Mouse (Mus musculus) intestine, embryonic 16.5 days (tissue): ENCODE measurements around the gene P4ha1. TPM values are rescaled to one million over a fixed set of nuclear protein-coding genes. Genes with fewer than 3 reads are reported as not detected.
"Not testable (repeated sequence)": the region's sequence is repeated elsewhere in the genome, so short reads cannot be mapped to it uniquely, and the experiment has no call there.

Source experiments
- ATAC-seq: fragments of 200-750 bp; cut with Nextera tagmentation; 2 replicates; pipeline ENCODE4 v1.8.0; 2017; ENCODE audit warnings: moderate TSS enrichment, moderate library complexity
- H3K27ac ChIP-seq: fragments of 300-500 bp; sonication (generic); 2 replicates; pipeline ENCODE4 v1.5.1; 2014; ENCODE audit warnings: mild to moderate bottlenecking, low read length
- H3K27me3 ChIP-seq: fragments of 300-500 bp; sonication (generic); replicated peaks from 2 replicates; pipeline ENCODE4 v1.6.1; 2014; ENCODE audit warnings: low read length, control low read depth, mixed read lengths; ENCODE audit not compliant: control insufficient read depth, insufficient read depth
- H3K36me3 ChIP-seq: fragments of 300-500 bp; sonication (generic); 2 replicates; pipeline ENCODE4 v1.6.1; 2014; ENCODE audit warnings: low read length, control low read depth; ENCODE audit not compliant: control insufficient read depth, insufficient read depth
- H3K4me1 ChIP-seq: fragments of 300-500 bp; sonication (generic); 2 replicates; pipeline ENCODE4 v1.6.1; 2014; ENCODE audit warnings: low read length, control low read depth, mixed read lengths; ENCODE audit not compliant: control insufficient read depth, insufficient read depth
- H3K4me2 ChIP-seq: fragments of 300-500 bp; sonication (generic); 2 replicates; pipeline ENCODE4 v1.6.1; 2014; ENCODE audit warnings: low read depth, low read length, control low read depth
- H3K4me3 ChIP-seq: fragments of 300-500 bp; sonication (generic); 2 replicates; pipeline ENCODE4 v1.5.1; 2014; ENCODE audit warnings: mild to moderate bottlenecking, low read length
- H3K9ac ChIP-seq: fragments of 300-500 bp; sonication (generic); 2 replicates; pipeline ENCODE4 v1.6.1; 2014; ENCODE audit warnings: low read depth, low read length
- H3K9me3 ChIP-seq: fragments of 300-500 bp; sonication (generic); 2 replicates; pipeline ENCODE4 v1.6.1; 2016; ENCODE audit warnings: low read length, control low read depth; ENCODE audit not compliant: control insufficient read depth
- WGBS: fragments of 180-500 bp; shearing (Covaris S2); extraction: QIAGEN DNeasy Blood & Tissue Kit; methylation state at CpG from one replicate; pipeline ENCODE4 v1.1.7; 2014; 5-methylcytosine and 5-hydroxymethylcytosine counted together
- polyA plus RNA-seq: library from polyadenylated mRNA; unstranded; fragments of >200 nt; fragmentation: Nextera tagmentation; extraction: Ambion mirVana; gene quantifications from 2 replicates; pipeline ENCODE4 v1.2.1, GENCODE M21; 2015

P4ha1 gene
- polyA plus RNA-seq, 1 experiment from 2014 or later, result 69.4 TPM

DNA sequence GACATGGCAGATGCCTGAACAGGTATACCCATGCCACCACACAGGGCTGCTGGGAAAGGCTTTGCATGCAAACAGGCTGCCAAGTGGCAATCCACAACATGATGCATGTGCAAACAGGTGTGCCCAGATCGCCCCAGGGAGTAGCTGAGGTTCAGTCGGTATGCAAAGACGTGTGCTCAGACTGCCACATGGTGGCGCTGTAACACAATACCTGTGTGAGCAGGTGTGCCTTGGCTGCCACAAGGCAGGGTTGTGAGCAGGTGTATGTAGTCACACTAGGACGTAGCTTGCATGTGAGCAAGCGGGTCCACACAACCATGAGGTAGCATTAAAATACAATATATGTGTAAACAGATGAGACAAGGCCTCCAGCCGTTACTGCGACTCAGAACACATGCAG is 34.0 kb upstream of the P4ha1 start:
- no peak overlapping the region for H3K9ac ChIP-seq
- WGBS, result 53% methylated on average over 8 of the region's 8 CpGs
- no peak for ATAC-seq

DNA sequence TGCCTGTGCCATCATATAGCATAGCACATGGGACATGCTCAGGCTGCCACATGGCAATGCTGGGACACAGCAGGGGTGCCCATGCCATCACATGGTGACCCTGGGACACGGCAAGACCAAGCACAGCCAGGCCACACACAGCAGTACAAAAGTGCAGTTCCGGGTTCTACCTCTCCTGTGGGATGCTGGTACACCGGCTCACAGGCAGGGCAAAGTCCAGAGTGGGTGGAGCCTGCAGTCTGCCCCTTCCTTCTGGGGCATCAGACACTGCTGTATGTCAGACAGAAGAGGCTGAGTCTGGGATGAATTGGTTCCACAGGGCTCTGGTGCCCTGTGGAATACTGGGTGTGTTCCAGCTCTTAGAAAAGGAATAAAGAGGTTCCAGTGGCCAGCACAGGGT is 31.6 kb upstream of the P4ha1 start:
- no peak overlapping the region for H3K4me3 ChIP-seq
- H3K27me3 ChIP-seq, result no peaks in the 10 kb centered on the region
- H3K27ac ChIP-seq, result no peak overlapping the region
- no peak overlapping the region for H3K4me2 ChIP-seq
- H3K36me3 ChIP-seq, result no peaks in the 10 kb centered on the region
- peak; percentile 76 for ATAC-seq
- peaks cover 10% of the 10 kb centered on the region for H3K4me1 ChIP-seq
- H3K9ac ChIP-seq, result 0 out of 2 replicates have a peak overlapping the region, but pooled peaks have one; percentile 26
- 32% methylated on average over 3 of the region's 3 CpGs for WGBS
- no peaks in the 10 kb centered on the region for H3K9me3 ChIP-seq

More for the DNA sequence above, 34.0 kb upstream of the P4ha1 start:
- H3K9me3 ChIP-seq, result no peaks in the 10 kb centered on the region
- no peak overlapping the region for H3K4me3 ChIP-seq
- no peaks in the 10 kb centered on the region for H3K36me3 ChIP-seq
- no peaks in the 10 kb centered on the region for H3K27me3 ChIP-seq
- no peak overlapping the region for H3K27ac ChIP-seq
- H3K4me2 ChIP-seq, result no peak overlapping the region
- H3K4me1 ChIP-seq, result peaks cover 10% of the 10 kb centered on the region

DNA sequence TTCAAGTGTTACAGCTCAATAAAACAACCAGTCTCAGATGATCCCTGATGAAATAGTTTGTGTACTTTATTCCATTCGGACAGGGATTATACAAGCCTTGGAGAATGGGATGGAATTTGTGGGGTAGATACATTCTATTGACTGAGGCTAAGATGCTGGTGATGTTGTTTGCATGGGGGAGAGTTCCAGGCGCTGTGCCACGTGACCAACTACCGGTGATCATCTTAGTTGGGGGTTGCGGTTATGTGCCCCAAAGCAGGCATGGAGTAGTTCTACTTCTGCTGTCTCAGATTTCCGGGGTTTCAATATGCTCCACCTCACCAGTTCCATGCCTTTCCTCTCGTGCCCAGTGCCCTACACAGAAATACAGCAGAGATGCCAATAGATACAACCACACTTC is 31.0 kb upstream of the P4ha1 start:
- H3K4me1 ChIP-seq, result peaks cover 10% of the 10 kb centered on the region
- H3K4me2 ChIP-seq, result no peak overlapping the region
- no peak for ATAC-seq
- H3K9me3 ChIP-seq, result no peaks in the 10 kb centered on the region
- H3K4me3 ChIP-seq, result no peak overlapping the region
- H3K27me3 ChIP-seq, result no peaks in the 10 kb centered on the region
- 83% methylated on average over 7 of the region's 7 CpGs for WGBS
- no peak overlapping the region for H3K9ac ChIP-seq
- no peaks in the 10 kb centered on the region for H3K36me3 ChIP-seq
- H3K27ac ChIP-seq, result no peak overlapping the region

DNA sequence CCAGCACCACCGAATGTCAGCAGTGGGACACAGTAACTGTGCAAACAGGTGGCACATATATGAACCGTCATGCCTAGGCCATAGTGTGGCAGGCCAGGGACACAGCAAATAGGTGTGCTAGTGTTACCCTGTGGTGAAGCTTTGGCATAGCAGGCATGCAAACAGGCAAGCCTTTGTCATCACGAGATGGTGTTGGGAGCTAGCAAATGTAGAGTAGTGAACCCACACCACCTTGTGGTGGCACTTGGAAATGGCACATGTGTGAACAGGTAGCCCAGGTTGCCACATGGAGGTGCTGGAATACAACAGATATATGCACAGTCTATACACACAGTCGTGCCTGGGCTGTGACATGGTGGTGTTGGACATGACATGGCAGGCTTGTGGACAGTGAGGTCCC is 30.5 kb upstream of the P4ha1 start:
- 29% methylated on average over 4 of the region's 4 CpGs for WGBS
- Histone ChIP-seq H3K4me1 (peaks cover 10% of the 10 kb centered on the region), H3K27ac (no peak overlapping the region), H3K9me3 (no peaks in the 10 kb centered on the region), H3K4me2 (no peak overlapping the region), H3K36me3 (no peaks in the 10 kb centered on the region), H3K27me3 (no peaks in the 10 kb centered on the region), H3K9ac (no peak overlapping the region), H3K4me3 (no peak overlapping the region)
- peak; percentile 54 for ATAC-seq

DNA sequence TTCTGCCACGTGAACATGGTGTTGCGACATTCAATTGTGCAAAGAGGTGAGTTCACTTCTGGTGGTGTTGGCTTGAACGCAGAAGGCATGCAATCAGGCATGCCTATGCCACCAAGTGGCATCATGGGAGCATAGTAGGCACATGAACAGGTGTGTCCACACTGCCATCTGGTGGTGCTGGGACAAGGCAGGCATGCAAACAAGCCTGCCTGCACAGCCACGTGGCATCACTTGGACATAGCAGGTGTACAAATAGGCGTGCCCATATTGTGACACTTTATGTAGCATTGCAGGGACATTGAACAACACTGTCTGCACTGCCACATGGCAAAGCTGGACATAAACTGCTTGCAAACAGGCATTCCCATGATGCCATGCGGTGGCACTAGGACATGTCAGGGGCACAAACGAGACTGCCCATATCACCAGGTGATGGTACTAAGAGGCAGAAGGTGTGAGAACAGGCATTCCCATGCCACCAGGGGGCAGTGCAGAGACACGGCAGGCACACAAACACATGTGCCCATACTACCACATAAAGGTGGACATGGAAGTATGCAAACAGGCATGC is 27.8 kb upstream of the P4ha1 start:
- WGBS, result 62% methylated on average over 8 of the region's 8 CpGs
- H3K27ac ChIP-seq, result no peak overlapping the region
- ATAC-seq, result peak; percentile 21
- H3K36me3 ChIP-seq, result no peaks in the 10 kb centered on the region
- H3K4me2 ChIP-seq, result no peak overlapping the region
- no peak overlapping the region for H3K4me3 ChIP-seq
- no peaks in the 10 kb centered on the region for H3K9me3 ChIP-seq
- H3K27me3 ChIP-seq, result no peaks in the 10 kb centered on the region
- no peak overlapping the region for H3K9ac ChIP-seq
- peaks cover 10% of the 10 kb centered on the region for H3K4me1 ChIP-seq

DNA sequence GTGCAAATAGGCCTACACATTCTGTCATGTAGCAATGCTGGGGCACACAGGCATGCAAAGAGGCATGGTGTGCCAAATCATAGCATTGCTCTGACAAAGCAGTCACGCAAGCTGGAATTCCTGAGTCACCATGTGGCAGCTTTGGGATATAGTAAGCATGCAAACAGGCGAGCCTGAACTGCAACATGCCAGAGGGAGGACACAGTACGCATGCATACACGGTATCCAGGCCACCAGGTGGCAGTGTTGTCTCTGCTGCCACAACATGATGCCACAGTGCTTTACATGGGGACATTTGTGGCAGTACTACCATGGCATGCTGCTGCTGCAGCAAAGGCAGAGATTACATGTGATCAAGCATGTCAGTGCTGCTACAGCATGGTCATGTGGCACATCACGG is 26.8 kb upstream of the P4ha1 start:
- no peaks in the 10 kb centered on the region for H3K9me3 ChIP-seq
- no peak overlapping the region for H3K27ac ChIP-seq
- H3K4me2 ChIP-seq, result no peak overlapping the region
- no peak overlapping the region for H3K9ac ChIP-seq
- no peaks in the 10 kb centered on the region for H3K36me3 ChIP-seq
- peaks cover 9% of the 10 kb centered on the region for H3K4me1 ChIP-seq
- H3K27me3 ChIP-seq, result no peaks in the 10 kb centered on the region
- 31% methylated on average over 5 of the region's 5 CpGs for WGBS
- peak; percentile 40; the same call in 1 of the 2 replicates for ATAC-seq
- H3K4me3 ChIP-seq, result no peak overlapping the region

DNA sequence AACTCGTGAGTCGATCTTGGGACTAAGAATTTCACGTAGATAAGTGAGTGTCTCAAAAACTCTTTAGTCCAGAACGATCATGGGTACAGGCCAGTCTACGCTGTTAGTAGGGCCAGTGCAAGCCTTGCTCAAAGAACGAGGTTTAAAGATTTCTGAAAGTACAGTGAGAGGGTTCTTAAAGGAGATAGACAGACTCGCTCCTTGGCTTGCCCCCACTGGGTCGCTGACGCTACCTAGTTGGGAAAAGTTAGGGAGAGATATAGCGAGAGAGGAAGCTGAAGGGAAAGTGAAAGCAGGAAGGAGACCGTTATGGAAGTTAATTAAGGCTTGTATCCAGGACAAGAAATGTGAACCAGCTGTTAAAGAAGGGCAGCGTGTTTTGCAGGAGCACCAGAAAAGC is 20.4 kb upstream of the P4ha1 start:
- not testable (repeated sequence) for H3K36me3 ChIP-seq, H3K9ac ChIP-seq, ATAC-seq, H3K4me3 ChIP-seq, H3K4me2 ChIP-seq, H3K27ac ChIP-seq, H3K4me1 ChIP-seq, H3K27me3 ChIP-seq, H3K9me3 ChIP-seq
- WGBS, result 90% methylated on average over 12 of the region's 12 CpGs

DNA sequence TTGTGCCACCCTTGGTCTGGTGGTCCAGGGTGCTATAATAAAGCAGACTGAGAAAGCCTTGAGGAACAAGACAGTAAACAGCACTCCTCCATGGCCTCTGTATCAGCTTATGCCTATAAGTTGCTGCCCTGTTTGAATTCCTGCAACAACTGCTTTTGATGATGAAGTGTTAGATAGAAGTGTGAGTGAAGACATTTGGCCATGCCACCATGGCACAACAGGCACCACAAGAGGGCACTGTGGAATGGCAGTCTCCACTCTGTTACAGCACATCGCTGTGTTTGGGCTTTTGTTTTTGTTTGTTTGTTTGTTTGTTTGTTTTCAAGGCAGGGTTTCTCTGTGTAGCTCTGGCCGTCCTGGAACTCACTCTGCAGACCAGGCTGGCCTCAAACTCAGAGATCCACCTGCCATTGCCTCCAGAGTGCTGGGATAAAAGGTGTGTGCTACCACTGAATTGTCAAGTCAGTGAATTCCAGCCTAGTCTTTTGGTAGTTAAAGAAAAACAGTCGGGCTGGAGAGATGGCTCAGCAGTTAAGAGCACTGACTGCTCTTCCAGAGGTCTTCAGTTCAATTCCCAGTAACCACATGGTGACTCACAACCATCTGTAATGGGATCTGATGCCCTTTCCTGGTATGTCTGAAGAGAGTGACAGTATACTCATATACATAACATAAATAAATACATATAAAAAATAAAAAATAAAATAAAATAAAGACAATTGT is 13.9 kb upstream of the P4ha1 start:
- Histone ChIP-seq H3K4me1 (peaks cover 3% of the 10 kb centered on the region; the same call in 1 of the 2 replicates), H3K36me3 (no peaks in the 10 kb centered on the region), H3K4me3 (no peak overlapping the region), H3K27ac (no peak overlapping the region), H3K9me3 (no peaks in the 10 kb centered on the region), H3K9ac (no peak overlapping the region), H3K4me2 (no peak overlapping the region), H3K27me3 (no peaks in the 10 kb centered on the region)
- ATAC-seq, result no peak
- WGBS, result 41% methylated on average over 3 of the region's 3 CpGs

DNA sequence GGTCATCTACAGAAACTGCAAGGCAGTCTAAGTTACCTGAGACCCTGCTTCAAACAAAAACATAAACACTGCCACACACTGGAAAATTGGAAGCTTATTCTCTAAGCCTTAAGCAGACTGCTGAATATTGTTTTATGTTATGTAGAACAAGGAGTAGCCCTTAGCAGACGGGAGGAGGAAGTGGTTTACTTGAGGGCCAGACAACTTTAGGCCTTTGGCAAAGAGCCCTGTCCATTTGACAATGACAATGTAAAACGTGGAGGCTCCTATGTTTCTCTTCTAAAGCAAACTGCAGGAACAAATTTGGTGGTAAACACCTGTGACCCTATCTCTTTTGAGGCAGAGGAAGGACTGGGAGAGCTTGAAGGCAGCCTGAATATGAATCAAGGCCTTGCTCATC is 13.0 kb upstream of the P4ha1 start:
- Histone ChIP-seq H3K36me3 (no peaks in the 10 kb centered on the region), H3K27me3 (no peaks in the 10 kb centered on the region), H3K9ac (no peak overlapping the region), H3K27ac (peak overlapping the region; percentile 34), H3K4me3 (no peak overlapping the region), H3K4me2 (no peak overlapping the region), H3K9me3 (no peaks in the 10 kb centered on the region), H3K4me1 (peaks cover 3% of the 10 kb centered on the region; the same call in 1 of the 2 replicates)
- WGBS, result 43% methylated on average over 2 of the region's 2 CpGs
- ATAC-seq, result no peak
